Mouse (Mus musculus) gastrocnemius, adult 2 months (tissue): ENCODE data around the gene Fmo4. TPM values are rescaled to one million over a fixed set of nuclear protein-coding genes. Genes with fewer than 3 reads are reported as not detected.
"Not testable (repeated sequence)": the region's sequence is repeated elsewhere in the genome, so short reads cannot be mapped to it uniquely, and the experiment has no call there.

Source experiments
- DNase-seq: peaks from one replicate; pipeline ENCODE4 v3.0.0; 2022
- H3K27ac ChIP-seq: fragments of 200-600 bp; 2 replicates; pipeline ENCODE4 v1.8.1; 2022; ENCODE audit warnings: mild to moderate bottlenecking
- H3K4me3 ChIP-seq: fragments of 200-600 bp; 2 replicates; pipeline ENCODE4 v1.8.1; 2022; ENCODE audit warnings: mild to moderate bottlenecking, moderate library complexity
- CTCF ChIP-seq: fragments of 200-600 bp; IDR thresholded peaks from 2 replicates; pipeline ENCODE4 v1.8.1; 2022; ENCODE audit warnings: antibody characterized with exemption, mild to moderate bottlenecking, moderate library complexity
- intact Hi-C: fragments of 180-260 bp; cut with DNase I; formaldehyde crosslinking; loops from one replicate; pipeline ENCODE4 v1.15.1; 2025
- total RNA-seq, 2 experiments: library from RNA; stranded (reverse); gene quantifications; 2 replicates each; pipeline ENCODE4 v1.2.3; 2021

Fmo4 gene
- total RNA-seq, 2 experiments from 2014 or later = not detected

DNA sequence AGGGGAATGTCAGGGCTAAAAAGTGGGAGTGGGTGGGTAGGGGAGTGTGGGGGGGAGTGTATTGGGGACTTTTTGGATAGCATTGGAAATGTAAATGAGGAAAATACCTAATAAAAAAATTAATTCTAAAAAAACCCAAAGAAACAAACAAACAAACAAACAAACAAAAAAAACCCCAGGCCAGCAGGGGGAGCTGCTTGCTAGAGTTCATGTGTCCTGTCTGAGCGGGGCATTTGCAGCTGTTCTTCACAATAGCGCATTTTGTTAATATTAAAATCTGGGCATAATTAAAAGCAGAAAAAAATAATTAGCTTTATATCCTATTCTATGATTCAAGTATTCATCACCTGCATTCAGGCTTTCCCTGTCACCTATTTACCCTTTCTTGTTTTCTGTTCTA lies 32.7 kb downstream of the Fmo4 start:
- H3K4me3 ChIP-seq = not testable (repeated sequence)
- TF ChIP-seq CTCF = peak; percentile 30

DNA sequence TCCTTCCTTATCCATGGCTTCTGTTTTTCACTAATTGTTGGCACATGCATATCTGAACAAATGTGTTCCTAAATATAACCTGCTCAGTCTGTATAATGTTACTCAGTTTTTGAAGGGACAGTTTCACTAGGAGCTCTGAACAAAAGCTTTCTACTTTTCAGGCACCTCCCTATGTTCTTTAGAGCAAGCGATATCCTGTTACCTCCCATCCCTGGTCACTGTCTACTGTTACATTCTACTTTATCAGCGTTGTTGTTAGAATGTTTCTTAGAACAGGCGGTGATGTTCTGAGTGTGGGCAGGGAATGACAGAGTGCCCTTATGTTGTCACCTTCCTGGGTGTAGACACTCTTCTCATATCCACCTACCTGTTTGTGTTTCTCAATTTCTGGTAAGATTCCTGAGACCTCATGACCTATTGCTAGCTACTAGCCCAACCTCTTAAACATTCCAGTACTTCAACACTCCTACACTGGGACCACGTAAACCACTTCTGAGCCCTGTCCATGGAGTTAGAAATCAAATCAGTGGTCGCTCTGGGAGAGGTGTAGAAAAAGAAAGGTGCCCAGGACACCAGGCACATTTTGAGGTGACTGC lies 35.7 kb downstream of the Fmo4 start:
- DNase-seq = no peak
- no peak for TF ChIP-seq CTCF
- Histone ChIP-seq H3K4me3 (no peak overlapping the region), H3K27ac (no peak overlapping the region)
- intact Hi-C loops = no loop called here

More for the DNA sequence above, 32.7 kb downstream of the Fmo4 start:
- DNase-seq, intact Hi-C loops, H3K27ac ChIP-seq: not testable (repeated sequence)

DNA sequence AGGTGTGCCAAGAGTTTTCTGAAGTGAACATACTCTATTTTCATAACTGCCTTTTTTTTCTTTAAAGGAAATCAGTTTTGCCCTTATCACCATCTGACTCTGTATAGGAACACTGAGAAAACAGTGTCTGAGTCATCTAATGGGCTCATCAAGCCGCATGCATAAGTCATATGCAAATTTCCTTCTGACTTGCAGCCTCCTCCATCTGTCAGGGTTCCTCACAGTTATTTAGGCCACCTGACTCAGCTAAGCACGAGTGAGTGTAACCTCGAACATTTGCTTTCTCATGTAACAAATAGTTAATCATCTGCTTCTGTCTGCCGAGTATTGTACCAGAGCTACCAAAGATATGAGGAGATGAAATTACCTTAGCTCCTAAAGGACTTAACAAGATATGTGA lies 40.1 kb downstream of the Fmo4 start:
- TF ChIP-seq CTCF = no peak
- Histone ChIP-seq H3K4me3 (no peak overlapping the region), H3K27ac (no peak overlapping the region)
- intact Hi-C loops = no loop called here
- no peak for DNase-seq

DNA sequence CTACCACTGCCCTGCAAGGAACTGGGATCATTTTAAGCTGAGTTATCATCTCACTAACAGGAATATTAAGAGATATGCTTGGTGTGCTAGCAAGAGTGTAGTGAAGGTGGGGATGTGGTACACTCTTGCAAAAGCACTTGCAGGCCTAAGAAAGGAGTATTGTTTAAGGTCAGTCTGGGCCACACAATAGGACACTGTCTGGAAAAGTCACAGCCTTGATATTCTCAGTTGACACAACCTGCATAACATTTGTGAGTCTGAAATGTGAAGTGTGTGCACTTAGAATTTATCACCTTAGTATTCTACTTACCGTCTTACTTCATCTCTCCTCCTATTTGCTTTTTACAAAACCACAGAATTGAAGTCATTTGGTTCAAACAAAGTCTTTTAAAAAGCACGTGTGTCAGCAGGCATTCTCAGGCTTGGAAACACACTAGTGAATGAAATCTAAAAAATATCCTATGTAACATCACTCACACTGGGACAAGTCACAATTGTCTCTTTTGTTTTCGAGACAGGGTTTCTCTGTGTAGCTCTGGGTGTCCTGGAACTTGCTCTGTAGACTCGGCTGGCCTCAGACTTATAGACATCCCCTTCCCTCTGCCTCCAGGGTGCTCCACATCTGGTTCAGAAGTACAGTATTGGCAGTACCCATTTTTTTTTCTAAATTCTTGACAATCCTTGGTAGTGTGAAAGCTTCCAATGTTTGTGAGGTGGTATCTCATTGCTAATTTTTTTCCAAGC lies 42.0 kb downstream of the Fmo4 start:
- no peak for TF ChIP-seq CTCF
- intact Hi-C loops = no loop called here
- no peak overlapping the region for H3K27ac ChIP-seq
- H3K4me3 ChIP-seq = no peak overlapping the region
- DNase-seq = no peak

DNA sequence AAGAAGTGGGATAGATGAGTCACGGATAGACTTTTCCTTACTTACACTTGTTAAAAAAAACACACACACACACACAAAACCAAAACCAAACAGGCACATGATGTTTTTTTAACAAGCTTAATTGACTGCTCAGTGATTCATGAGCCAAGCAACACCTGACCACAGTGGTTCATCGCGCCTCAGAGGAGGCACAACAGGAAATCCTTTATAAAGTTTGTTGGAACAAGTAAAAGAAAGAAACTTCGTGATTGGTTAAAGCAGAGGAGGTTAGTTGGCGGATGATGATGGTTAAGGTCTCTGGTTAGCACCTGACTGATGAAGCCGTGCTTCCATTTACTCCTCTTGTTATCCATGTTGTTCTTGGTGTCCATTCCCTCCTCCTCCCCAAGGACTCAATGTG lies 61.8 kb downstream of the Fmo4 start:
- H3K27ac ChIP-seq = no peak overlapping the region
- no peak overlapping the region for H3K4me3 ChIP-seq
- TF ChIP-seq CTCF = no peak
- DNase-seq = no peak
- intact Hi-C loops = no loop called here

DNA sequence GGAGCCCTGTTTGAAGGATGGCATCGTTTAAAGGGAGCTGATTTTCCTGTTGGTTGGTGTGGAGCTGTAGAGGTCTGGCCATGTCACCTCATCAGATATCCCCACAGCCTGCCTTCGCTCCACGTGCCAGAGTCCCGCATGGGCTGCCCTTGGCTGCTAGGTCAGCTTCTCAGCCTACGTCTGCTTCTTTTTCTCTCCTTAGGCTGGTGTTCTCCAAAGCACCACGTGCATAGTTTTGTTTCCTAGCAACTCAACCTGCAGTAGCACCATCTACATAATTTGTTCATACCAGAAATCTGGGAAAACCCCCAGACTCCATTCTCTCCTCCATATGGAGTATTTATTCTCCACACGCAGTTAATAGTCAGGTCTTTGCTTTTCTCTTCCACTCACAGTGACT lies 64.2 kb downstream of the Fmo4 start:
- intact Hi-C loops = no loop called here
- Histone ChIP-seq H3K27ac (no peak overlapping the region), H3K4me3 (no peak overlapping the region)
- TF ChIP-seq CTCF = no peak
- no peak for DNase-seq

DNA sequence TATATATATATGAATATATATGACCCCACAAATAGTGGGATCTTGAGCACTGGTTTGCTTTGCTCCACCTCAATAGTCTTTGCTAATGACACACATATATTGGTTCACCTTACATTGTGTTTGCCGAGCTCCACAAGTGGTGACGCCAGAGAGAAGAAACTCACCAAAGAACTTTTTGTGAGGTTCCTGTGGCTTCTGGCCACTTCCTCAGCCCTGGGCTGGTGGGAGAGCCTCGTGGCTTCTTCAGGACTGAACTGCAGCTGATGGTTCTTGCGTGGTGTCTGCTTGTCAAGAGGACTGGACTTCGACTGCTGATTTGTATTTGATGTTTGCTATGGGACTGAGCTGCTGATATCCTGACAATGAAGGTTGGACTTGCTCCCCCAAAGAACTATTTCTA lies 65.0 kb downstream of the Fmo4 start:
- intact Hi-C loops = no loop called here
- DNase-seq = no peak
- no peak for TF ChIP-seq CTCF

More for the DNA sequence above, 65.0 kb downstream of the Fmo4 start:
- no peak overlapping the region for H3K4me3 ChIP-seq
- H3K27ac ChIP-seq = no peak overlapping the region

Other genes starting within 250 kb of the Fmo4 start
- gene Vamp4, start 243.5 kb downstream of the Fmo4 start, total RNA-seq = 10 to 100 TPM; 18.3 to 21.1 TPM
- gene Myoc, start 174.8 kb downstream of the Fmo4 start, total RNA-seq = 10 to 100 TPM; 37.8 to 63.6 TPM
- not detected for gene Myocos, start 155.8 kb downstream of the Fmo4 start, total RNA-seq
- gene Prrc2c, start 73.4 kb downstream of the Fmo4 start, total RNA-seq = 10 to 100 TPM; 48.5 to 62.3 TPM
- 10 to 100 TPM; 13.4 to 14.1 TPM for gene Fmo1, start 52.6 kb upstream of the Fmo4 start, total RNA-seq
- 10 to 100 TPM; 16.3 to 17.7 TPM for gene Fmo2, start 84.8 kb upstream of the Fmo4 start, total RNA-seq
- gene Fmo6, start 123.5 kb upstream of the Fmo4 start, total RNA-seq = not detected
- gene Fmo3, start 170.6 kb upstream of the Fmo4 start, total RNA-seq = not detected